Comparison of ENCODE assay signal across 8 mouse cellular contexts in genomic region chr7:48137216-48138077, GRCm38 (mm10). TPM values are rescaled to one million over a fixed set of nuclear protein-coding genes. Genes with fewer than 3 reads are reported as not detected.
DNase-seq lines count a peak whose midpoint lies in the region; ATAC-seq and TF ChIP-seq lines count a peak whose summit lies in the region.

No protein-coding gene starts in this region.

- H3K27ac ChIP-seq in heart, postnatal 0 days (ENCODE audit: low read depth), result peak overlapping the region; percentile 51; the same call in 1 of the 2 replicates

- no peaks in the 10 kb centered on the region for H3K9me3 ChIP-seq in heart, postnatal 0 days (replicated peaks; ENCODE audit: control insufficient read depth, low read length)

- peak; percentile 86 for ATAC-seq in CD4-positive, CD25-positive, alpha-beta regulatory T cell, adult 4 months
- ATAC-seq in heart, postnatal 0 days (ENCODE audit: insufficient read depth, low read depth), result peak; percentile 86

- no peak for TF ChIP-seq EP300 in heart, postnatal 0 days (IDR thresholded peaks at IDR 0.05; ENCODE audit: low read depth)

- no peak for TF ChIP-seq CTCF in heart, postnatal 0 days (IDR thresholded peaks at IDR 0.05; ENCODE audit: low read depth)

- DNase-seq in gastrocnemius, postnatal 4 days (ENCODE audit: low spot score in 2 of 2), result peak; percentile 28 to 44
- DNase-seq in gastrocnemius, adult 18-20 months (ENCODE audit: low spot score), result no peak
- peak; percentile 7 to 37 for DNase-seq in cerebellum, postnatal 25 days
- DNase-seq in heart, postnatal 0 days (ENCODE audit: low spot score), result peak; percentile 39
- peak; percentile 34 for DNase-seq in liver
- DNase-seq in naive thymus-derived CD4-positive, alpha-beta T cell, adult 2 months (ENCODE audit: low read depth), result peak; percentile 82
- DNase-seq in thymus, postnatal 36 days, result peak; percentile 15 to 31

- peak overlapping the region; percentile 96 for H3K4me2 ChIP-seq in heart, postnatal 0 days (ENCODE audit: low read depth, low read length)

- H3K9ac ChIP-seq in heart, postnatal 0 days (replicated peaks; ENCODE audit: low read depth, low read length), result peak overlapping the region; percentile 65

- peak overlapping the region; percentile 73 for H3K4me3 ChIP-seq in heart, postnatal 0 days (ENCODE audit: low read depth, low read length)

- H3K36me3 ChIP-seq in heart, postnatal 0 days (replicated peaks; ENCODE audit: control insufficient read depth, insufficient read depth, low read length), result no peaks in the 10 kb centered on the region

- H3K4me1 ChIP-seq in heart, postnatal 0 days (ENCODE audit: control insufficient read depth, insufficient read depth), result peaks cover 6% of the 10 kb centered on the region; the same call in 1 of the 2 replicates

- H3K27me3 ChIP-seq in heart, postnatal 0 days (ENCODE audit: control insufficient read depth, insufficient read depth, low read length), result no peaks in the 10 kb centered on the region

- 1% methylated on average over 46 of the region's 52 CpGs for WGBS in heart, postnatal 0 days

RNA-seq across cellular contexts. Expression of gene Mrgprb5, which starts 31.4 kb away (rescaled TPM):
- total RNA-seq in gastrocnemius, postnatal 4 days (2021), result not detected
- total RNA-seq in gastrocnemius, adult 18-20 months (2021), result not detected
- polyA plus RNA-seq in CD4-positive, CD25-positive, alpha-beta regulatory T cell, adult 4 months (2017; shearing (Covaris generic)), result not detected
- not detected in 2 replicates for total RNA-seq in heart, postnatal 0 days (2014; rRNA removed; ENCODE audit: low replicate concordance)
- not detected in 2 replicates for polyA plus RNA-seq in heart, postnatal 0 days (2015; fragmentation: Nextera tagmentation; extraction: Ambion mirVana)
